Comparison of ENCODE assay signal across 8 mouse cellular contexts in the genomic region with DNA sequence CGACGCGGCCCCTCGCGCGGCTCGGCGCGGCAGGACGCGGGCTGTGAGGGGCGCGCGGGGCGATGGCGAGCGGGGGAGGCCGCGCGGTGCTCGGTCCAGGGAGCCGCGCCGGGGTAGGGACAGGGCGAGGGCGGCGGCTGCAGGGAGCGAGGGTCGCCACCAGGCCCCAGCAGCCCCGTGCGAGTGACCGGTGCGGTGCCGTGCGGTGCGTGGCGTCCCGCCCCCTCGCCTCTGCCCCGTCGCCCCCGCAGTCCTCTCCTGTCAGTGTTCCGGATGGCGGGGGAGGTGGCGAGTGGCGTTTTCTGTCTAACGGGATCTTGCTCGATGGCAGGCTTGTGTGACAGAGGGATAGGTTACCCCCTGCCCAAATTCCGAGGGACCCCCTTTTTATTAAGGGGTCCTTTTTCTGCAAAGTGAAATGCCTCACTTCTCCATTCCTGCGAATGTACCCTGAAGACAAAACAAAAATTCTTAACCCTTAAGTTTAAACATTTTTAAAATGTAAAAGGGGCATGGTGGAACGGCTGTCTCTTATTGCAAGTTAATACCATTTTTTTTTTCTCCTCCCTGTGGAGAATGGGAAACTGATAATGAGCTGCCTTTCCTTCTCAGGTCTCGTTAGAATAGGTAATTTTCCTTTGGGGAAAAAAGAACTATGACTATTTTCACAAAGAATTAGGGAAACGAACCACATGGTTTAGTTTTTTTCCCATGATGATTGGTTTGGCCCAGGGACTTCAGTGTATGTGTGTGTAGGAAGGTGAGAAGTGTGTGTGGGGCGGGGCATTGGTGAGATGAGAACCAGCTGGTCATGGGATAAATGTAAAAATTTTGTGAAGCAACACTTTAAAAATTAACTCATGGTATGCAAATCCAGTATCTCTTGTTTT. TPM values are rescaled to one million over a fixed set of nuclear protein-coding genes. Genes with fewer than 3 reads are reported as not detected.
DNase-seq lines count a peak whose midpoint lies in the region; ATAC-seq lines count a peak whose summit lies in the region.

No protein-coding gene starts in this region.

- peak overlapping the region; percentile 86 for H3K4me3 ChIP-seq in forebrain, embryonic 14.5 days (ENCODE audit: low read depth, low read length)
- peak overlapping the region; percentile 83 for H3K4me3 ChIP-seq in hindbrain, embryonic 16.5 days (ENCODE audit: low read length)
- H3K4me3 ChIP-seq in stomach, embryonic 16.5 days (replicated peaks; ENCODE audit: low read length) = peak overlapping the region; percentile 95

- WGBS in forebrain, embryonic 14.5 days = 1% methylated on average over 30 of the region's 54 CpGs
- WGBS in hindbrain, embryonic 16.5 days = 1% methylated on average over 42 of the region's 54 CpGs
- 1% methylated on average over 54 of the region's 54 CpGs for WGBS in stomach, embryonic 16.5 days

- peak; percentile 22 for DNase-seq in retina, embryonic 14.5 days (ENCODE audit: low spot score)
- DNase-seq in retina, postnatal 1 day = no peak
- peak; percentile 64 for DNase-seq in cerebellum, adult 11 months
- DNase-seq in forebrain, embryonic 14.5 days (ENCODE audit: low spot score) = peak; percentile 54
- DNase-seq in left cerebral cortex, postnatal 4 days = peak; percentile 43
- DNase-seq in mesoderm, embryonic 11.5 days (ENCODE audit: low read depth, low spot score) = peak; percentile 35

- H3K4me1 ChIP-seq in forebrain, embryonic 14.5 days (ENCODE audit: control insufficient read depth, insufficient read depth, low read length) = peaks cover 7% of the 10 kb centered on the region
- peaks cover 15% of the 10 kb centered on the region for H3K4me1 ChIP-seq in hindbrain, embryonic 16.5 days (ENCODE audit: control insufficient read depth, insufficient read depth, low read depth, low read length)
- peaks cover 3% of the 10 kb centered on the region; the same call in 1 of the 2 replicates for H3K4me1 ChIP-seq in stomach, embryonic 16.5 days (ENCODE audit: control insufficient read depth, insufficient read depth, low read length)

- no peaks in the 10 kb centered on the region for H3K27me3 ChIP-seq in forebrain, embryonic 14.5 days (replicated peaks; ENCODE audit: control insufficient read depth, insufficient read depth, low read length)
- H3K27me3 ChIP-seq in hindbrain, embryonic 16.5 days (replicated peaks; ENCODE audit: control insufficient read depth, insufficient read depth, low read length) = no peaks in the 10 kb centered on the region
- H3K27me3 ChIP-seq in stomach, embryonic 16.5 days (ENCODE audit: control insufficient read depth, insufficient read depth, low read length) = no peaks in the 10 kb centered on the region

- peak overlapping the region; percentile 66 for H3K4me2 ChIP-seq in forebrain, embryonic 14.5 days (ENCODE audit: low read length)
- peak overlapping the region; percentile 65 for H3K4me2 ChIP-seq in hindbrain, embryonic 16.5 days (ENCODE audit: low read length)
- H3K4me2 ChIP-seq in stomach, embryonic 16.5 days (ENCODE audit: low read depth, low read length) = peak overlapping the region; percentile 69

- H3K9me3 ChIP-seq in forebrain, embryonic 14.5 days (replicated peaks; ENCODE audit: control insufficient read depth, low read length) = no peaks in the 10 kb centered on the region
- no peaks in the 10 kb centered on the region for H3K9me3 ChIP-seq in hindbrain, embryonic 16.5 days (ENCODE audit: control insufficient read depth, low read length)
- H3K9me3 ChIP-seq in stomach, embryonic 16.5 days (replicated peaks; ENCODE audit: control insufficient read depth, low read length) = no peaks in the 10 kb centered on the region

- peak overlapping the region; percentile 92 for H3K27ac ChIP-seq in forebrain, embryonic 14.5 days (ENCODE audit: low read depth, low read length)
- H3K27ac ChIP-seq in hindbrain, embryonic 16.5 days (ENCODE audit: low read depth, low read length) = peak overlapping the region; percentile 98
- H3K27ac ChIP-seq in stomach, embryonic 16.5 days (ENCODE audit: low read length) = peak overlapping the region; percentile 89

- intact Hi-C loops in left cerebral cortex, postnatal 4 days (cut with DNase I) = loop anchor here (5.0 kb wide), 1 partner anchor 68 kb away; a partner anchor contains a TSS

- H3K36me3 ChIP-seq in forebrain, embryonic 14.5 days (ENCODE audit: control insufficient read depth, insufficient read depth, low read length) = no peaks in the 10 kb centered on the region
- H3K36me3 ChIP-seq in hindbrain, embryonic 16.5 days (ENCODE audit: control insufficient read depth, insufficient read depth, low read length) = no peaks in the 10 kb centered on the region
- no peaks in the 10 kb centered on the region for H3K36me3 ChIP-seq in stomach, embryonic 16.5 days (ENCODE audit: control insufficient read depth, insufficient read depth, low read length)

- ATAC-seq in forebrain, embryonic 14.5 days = peak; percentile 80
- ATAC-seq in hindbrain, embryonic 16.5 days = peak; percentile 85
- ATAC-seq in stomach, embryonic 16.5 days (ENCODE audit: insufficient read depth, low FRiP score) = peak; percentile 65

- peak overlapping the region; percentile 95 for H3K9ac ChIP-seq in forebrain, embryonic 14.5 days (ENCODE audit: low read length)
- H3K9ac ChIP-seq in hindbrain, embryonic 16.5 days (ENCODE audit: low read depth, low read length) = peak overlapping the region; percentile 98
- H3K9ac ChIP-seq in stomach, embryonic 16.5 days (ENCODE audit: low read length) = peak overlapping the region; percentile 93

RNA-seq across cellular contexts. Expression of a gene that starts 0.8 kb away (rescaled TPM):
- polyA plus RNA-seq in forebrain, embryonic 14.5 days (2014; fragmentation: Nextera tagmentation; extraction: Ambion mirVana) = 51.1 and 59.1 TPM in 2 replicates
- polyA plus RNA-seq in hindbrain, embryonic 16.5 days (2015; fragmentation: Nextera tagmentation; extraction: Ambion mirVana) = 64.8 and 85.7 TPM in 2 replicates
- total RNA-seq in left cerebral cortex, postnatal 4 days (2021) = 100 to 1,000 TPM; 472 to 486 TPM
- polyA plus RNA-seq in stomach, embryonic 16.5 days (2015; fragmentation: Nextera tagmentation; extraction: Ambion mirVana) = 16.2 and 16.3 TPM in 2 replicates
